Mouse (Mus musculus) cerebellum, postnatal 14 days (tissue): Measurements from ENCODE around the gene Sox13.

Source experiments
- DNase-seq, 2 experiments: peaks; one replicate each; pipeline ENCODE4 v3.0.0; 2021; ENCODE audit warnings: mixed read lengths in 2 of 2

The Sox13 gene

GRCm38 (mm10) chr1:133397483-133398237 is 26.5 kb downstream of the Sox13 start:
- DNase-seq, result peak in 1 of 2 experiments; percentile 39

- no peak for DNase-seq
Measured at GRCm38 (mm10) chr1:133397094-133397482, 27.1 kb downstream of the Sox13 start.

GRCm38 (mm10) chr1:133396693-133397092 is 27.5 kb downstream of the Sox13 start:
- DNase-seq, result no peak

- DNase-seq, result no peak
Measured at GRCm38 (mm10) chr1:133394702-133395101, 29.5 kb downstream of the Sox13 start.

- DNase-seq, result peak in 1 of 2 experiments; percentile 55
Measured at GRCm38 (mm10) chr1:133387539-133388268, 36.5 kb downstream of the Sox13 start.

GRCm38 (mm10) chr1:133386209-133386608 is 38.0 kb downstream of the Sox13 start:
- DNase-seq, result no peak

- peak; percentile 69 to 85 for DNase-seq
Measured at GRCm38 (mm10) chr1:133385506-133385905, 38.7 kb downstream of the Sox13 start.

GRCm38 (mm10) chr1:133383157-133383783 is 40.9 kb downstream of the Sox13 start:
- no peak for DNase-seq

- no peak for DNase-seq
Measured at GRCm38 (mm10) chr1:133382552-133383155, 41.5 kb downstream of the Sox13 start.

- peak; percentile 80 to 89 for DNase-seq
Measured at GRCm38 (mm10) chr1:133382008-133382407, 42.2 kb downstream of the Sox13 start.

GRCm38 (mm10) chr1:133380347-133381065 is 43.7 kb downstream of the Sox13 start:
- DNase-seq, result peak; percentile 66 to 76

GRCm38 (mm10) chr1:133379986-133380320 is 44.2 kb downstream of the Sox13 start:
- DNase-seq, result no peak

GRCm38 (mm10) chr1:133379254-133379985 is 44.8 kb downstream of the Sox13 start:
- no peak for DNase-seq

- no peak for DNase-seq
Measured at GRCm38 (mm10) chr1:133377547-133377946, 46.6 kb downstream of the Sox13 start.

- DNase-seq, result no peak
Measured at GRCm38 (mm10) chr1:133375696-133376346, 48.4 kb downstream of the Sox13 start.

- DNase-seq, result no peak
Measured at GRCm38 (mm10) chr1:133372113-133372512, 52.1 kb downstream of the Sox13 start.

GRCm38 (mm10) chr1:133371431-133371830 is 52.7 kb downstream of the Sox13 start:
- DNase-seq, result no peak

GRCm38 (mm10) chr1:133370352-133370751 is 53.8 kb downstream of the Sox13 start:
- DNase-seq, result peak in 1 of 2 experiments; percentile 42

- peak; percentile 69 to 84 for DNase-seq
Measured at GRCm38 (mm10) chr1:133368644-133369043, 55.5 kb downstream of the Sox13 start.

GRCm38 (mm10) chr1:133367606-133368488 is 56.3 kb downstream of the Sox13 start:
- DNase-seq, result peak in 1 of 2 experiments; percentile 45
